Mouse (Mus musculus): ENCODE measurements around the gene Clrn3.

Gene Clrn3

DNA sequence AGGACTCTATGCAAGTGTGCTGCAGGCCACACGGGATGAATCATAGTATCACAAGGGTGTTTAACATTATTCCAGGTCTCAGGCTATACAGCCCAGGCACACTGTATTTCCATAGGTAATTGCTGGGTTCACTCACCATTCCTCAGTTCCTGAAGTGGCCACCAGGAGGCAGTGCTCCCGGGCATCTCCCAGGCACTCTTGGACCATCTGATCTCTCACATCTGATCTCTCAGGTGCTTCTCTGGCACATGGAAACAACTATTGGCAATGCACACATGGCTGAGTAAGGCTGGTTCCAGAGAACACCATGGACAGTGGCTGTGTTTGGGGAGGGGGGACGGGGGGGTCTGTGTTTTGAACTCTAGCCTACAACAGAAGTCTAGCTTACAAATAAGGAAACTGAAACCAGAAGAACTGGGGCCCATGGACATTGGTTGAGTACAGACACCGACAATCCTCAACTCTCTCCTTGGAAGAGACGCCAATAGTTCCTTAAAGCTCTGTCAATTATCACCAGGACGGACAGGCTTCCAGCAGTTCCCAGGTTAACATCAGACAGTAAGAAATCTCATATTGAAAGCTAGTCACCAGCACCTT lies 40.1 kb downstream of the Clrn3 start:
- DNase-seq (ENCODE audit: low read depth, low spot score) = no peak

GRCm38 (mm10) chr7:135487423-135487822 lies 41.0 kb downstream of the Clrn3 start:
- DNase-seq (ENCODE audit: low read depth, low spot score) = peak; percentile 80

DNA sequence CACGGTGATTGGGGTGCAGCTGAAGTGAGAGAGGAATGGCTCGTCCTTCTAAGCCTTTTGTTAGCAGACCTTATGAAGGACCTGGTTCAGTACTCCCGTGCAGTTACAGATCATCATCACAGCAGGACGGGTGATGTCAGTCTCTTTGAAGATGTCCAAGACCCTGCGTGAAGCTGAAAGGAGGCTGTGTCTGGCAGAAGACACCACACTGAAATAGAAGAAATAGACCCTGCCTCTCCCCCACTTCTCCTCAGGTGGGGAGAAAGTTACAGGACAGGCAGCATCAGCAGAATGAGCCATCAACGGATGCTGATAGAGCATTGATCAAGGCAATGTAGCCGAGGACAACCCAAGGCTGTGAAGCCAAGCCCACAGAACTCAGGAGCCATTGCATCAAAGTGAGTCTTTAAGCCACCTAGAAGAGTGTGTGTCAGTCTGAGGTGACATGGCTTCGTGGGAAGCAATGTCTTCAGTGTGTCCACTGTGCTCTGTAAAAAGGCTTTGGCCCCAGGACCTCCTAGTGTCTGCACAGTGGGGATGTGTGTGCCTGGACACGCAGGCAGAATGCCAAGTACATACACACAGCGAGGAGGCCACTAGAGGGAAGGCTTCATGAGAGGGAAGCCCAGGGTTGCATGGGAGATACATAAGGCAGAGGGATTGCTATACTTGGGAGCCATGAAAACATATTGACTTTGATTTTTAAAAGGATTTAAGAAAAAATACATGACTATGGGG lies 41.6 kb downstream of the Clrn3 start:
- DNase-seq (ENCODE audit: low read depth, low spot score) = no peak

- DNase-seq (ENCODE audit: low read depth, low spot score) = peak; percentile 93
Measured at GRCm38 (mm10) chr7:135485796-135486410, 42.6 kb downstream of the Clrn3 start.

DNA sequence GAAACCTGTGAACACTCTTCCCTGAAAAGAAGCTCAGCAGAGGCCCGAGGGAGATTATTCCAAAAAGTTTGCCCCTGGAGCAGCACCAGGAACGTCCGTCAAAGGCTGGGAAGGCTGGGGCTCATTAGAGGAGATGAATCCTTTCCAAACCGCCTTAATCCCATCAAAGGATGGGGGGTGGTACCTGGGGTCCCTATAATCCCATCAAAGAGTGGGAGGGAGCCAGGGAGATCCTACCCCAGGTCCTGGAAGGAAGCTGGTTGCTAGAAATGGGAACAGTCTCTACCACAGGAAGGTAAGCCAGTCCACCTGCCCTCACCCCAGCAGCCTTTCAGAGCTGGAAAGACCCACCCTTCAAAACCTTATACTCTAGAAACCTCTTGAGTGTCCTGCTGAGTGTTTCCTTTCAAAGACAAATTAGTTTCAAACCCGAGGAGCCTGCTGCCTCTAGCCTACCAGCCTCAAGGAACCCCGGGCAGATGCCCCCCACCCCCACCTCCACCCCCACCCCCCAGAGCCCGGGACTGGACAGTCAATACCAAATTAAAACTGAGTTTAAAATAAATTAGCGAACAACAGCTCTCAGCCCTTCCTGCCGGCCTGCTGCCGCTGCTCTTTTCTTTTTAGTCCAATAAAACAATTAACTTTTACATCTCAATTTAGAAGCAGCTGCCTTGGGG lies 43.2 kb downstream of the Clrn3 start:
- no peak for DNase-seq (ENCODE audit: low read depth, low spot score)

GRCm38 (mm10) chr7:135484341-135484740 lies 44.1 kb downstream of the Clrn3 start:
- no peak for DNase-seq (ENCODE audit: low read depth, low spot score)

DNA sequence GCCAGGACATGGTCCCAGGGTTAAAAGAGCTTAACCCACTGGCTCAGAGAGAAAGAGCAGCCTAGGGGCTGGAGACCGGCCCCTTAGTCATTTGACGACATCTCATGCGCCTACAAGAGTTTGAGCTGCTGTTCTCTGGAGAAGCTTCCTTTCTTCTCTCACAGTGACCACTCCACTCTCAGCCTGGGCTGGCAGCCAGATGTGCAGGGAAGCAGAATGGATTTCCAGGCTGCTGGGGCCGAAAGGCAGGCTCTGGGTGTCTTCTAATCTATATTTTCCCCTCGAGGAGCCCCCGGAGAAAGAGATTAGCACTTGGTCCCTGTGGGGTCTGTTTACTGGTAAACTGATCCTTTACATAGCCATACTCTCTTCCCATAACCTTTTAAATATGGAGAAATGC lies 44.7 kb downstream of the Clrn3 start:
- no peak for DNase-seq (ENCODE audit: low read depth, low spot score)

GRCm38 (mm10) chr7:135481150-135481549 lies 47.3 kb downstream of the Clrn3 start:
- no peak for DNase-seq (ENCODE audit: low read depth, low spot score)

DNA sequence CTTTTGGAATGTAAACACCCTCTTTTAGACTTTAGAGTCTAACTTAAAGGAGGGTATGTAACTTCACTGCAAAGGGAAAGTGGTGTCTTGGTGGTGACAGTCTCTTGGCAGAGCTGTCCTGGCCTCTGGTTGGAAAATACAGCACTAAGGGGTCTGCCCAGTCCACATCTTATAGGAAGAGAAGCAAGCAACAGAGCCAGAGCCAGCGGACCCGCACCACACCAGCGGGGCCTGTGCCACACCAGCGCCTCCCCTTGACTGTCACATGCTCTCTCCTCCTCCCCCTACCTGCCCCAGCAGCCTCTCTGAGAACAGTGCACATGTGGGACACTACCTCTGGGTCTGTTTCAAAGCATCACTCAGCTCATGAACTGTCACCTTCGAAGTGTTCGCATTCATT lies 48.5 kb downstream of the Clrn3 start:
- no peak for DNase-seq (ENCODE audit: low read depth, low spot score)

DNA sequence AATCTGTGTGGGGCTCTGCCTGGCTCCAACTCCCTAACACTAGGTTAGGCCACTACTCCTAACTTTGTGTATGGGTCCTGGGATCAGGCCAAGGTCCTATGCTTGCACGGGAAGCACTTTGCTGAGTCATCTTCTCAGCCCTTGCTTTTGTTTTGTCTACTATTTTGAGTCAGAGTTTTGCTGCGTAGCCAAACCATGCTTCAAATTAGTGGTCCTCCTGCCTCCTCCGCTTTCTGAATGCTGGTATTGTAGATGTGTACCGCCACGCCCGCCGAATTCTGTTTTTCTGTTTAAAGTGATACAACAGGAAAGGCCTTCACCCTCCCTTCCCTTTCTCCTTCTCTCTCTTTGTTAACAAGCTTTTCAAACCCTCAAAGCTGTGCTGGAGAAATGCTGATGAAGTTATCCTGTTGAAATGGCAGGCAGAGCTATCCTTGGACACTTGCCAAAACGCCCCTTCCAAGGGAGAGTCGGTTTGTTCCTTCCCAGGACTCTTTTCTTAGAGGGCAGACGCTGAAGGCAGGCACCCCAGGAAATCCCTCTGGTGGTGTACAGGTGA lies 49.1 kb downstream of the Clrn3 start:
- DNase-seq (ENCODE audit: low read depth, low spot score) = peak; percentile 59

DNA sequence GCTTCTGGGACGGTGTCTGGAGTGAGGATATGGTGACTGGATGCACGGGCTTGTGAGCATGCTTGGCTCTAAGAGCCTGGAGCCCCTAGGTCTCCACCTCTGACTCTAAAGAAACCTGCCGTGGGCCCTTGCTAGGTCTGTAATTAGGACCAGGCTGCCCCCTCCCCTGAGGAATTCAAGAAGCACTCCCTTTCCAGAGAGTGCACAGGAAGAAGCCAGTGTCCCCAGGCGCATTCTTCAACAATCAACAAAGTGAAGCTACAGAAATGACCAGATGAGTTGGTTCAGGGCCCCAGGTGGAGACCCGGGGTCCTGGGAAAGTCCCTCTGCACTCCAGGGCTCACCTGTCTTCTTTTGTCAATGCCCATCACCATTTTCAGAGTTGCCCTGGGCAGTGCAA lies 51.2 kb downstream of the Clrn3 start:
- DNase-seq (ENCODE audit: low read depth, low spot score) = no peak

GRCm38 (mm10) chr7:135475981-135476380 lies 52.5 kb downstream of the Clrn3 start:
- DNase-seq (ENCODE audit: low read depth, low spot score) = no peak

DNA sequence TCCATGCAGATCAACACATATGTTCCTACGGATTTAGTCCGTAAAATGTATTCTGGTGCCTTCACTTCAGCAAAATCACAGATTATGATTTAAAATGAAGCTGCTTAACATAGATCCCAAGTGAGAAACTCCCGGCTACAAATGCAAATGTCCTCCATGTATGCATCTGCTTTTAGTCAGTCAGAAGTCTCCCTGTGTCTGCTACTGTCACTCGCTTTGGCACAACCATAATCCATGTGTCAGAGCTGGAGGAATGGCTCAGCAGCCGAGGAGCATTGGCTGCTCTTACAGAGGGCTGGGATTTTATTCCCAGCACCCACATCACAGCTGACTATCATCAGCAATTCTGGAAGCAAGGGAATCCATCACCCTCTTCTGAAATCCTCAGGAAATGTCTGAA lies 58.1 kb downstream of the Clrn3 start:
- DNase-seq (ENCODE audit: low read depth, low spot score) = no peak

GRCm38 (mm10) chr7:135468631-135469030 lies 59.8 kb downstream of the Clrn3 start:
- DNase-seq (ENCODE audit: low read depth, low spot score) = no peak

DNA sequence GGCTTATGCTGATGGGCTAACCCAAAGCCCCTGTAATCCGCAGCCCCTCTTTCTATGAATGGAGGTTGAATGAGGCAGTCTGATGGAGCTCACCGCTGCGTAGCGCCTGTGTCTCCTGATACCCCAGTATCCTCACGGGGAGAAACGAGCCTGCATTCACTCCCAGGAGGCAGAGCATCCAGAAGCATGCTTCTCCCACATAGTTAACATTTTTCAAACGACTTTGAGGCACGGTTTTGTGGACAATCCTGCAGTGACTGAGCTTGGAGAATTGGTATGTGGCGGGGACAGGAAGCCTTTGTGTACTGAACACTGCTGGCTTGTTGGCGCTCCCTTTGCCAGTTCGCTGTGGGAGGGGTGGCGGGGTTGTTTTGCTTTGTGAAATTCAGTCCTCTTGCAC lies 63.2 kb downstream of the Clrn3 start:
- peak; percentile 87 for DNase-seq (ENCODE audit: low read depth, low spot score)

- DNase-seq (ENCODE audit: low read depth, low spot score) = peak; percentile 83
Measured at GRCm38 (mm10) chr7:135464689-135465259, 63.7 kb downstream of the Clrn3 start.
